Mouse (Mus musculus) ES-Bruce4 (cell line): ENCODE measurements around the gene Sncb.

Experiments used
- CTCF ChIP-seq: IDR thresholded peaks from one replicate; pipeline ENCODE4 v1.8.1; 2011; ENCODE audit warnings: low read depth, low read length
- EP300 ChIP-seq: IDR thresholded peaks from 2 replicates; pipeline ENCODE4 v1.6.1; 2011; ENCODE audit warnings: low read depth, low read length; ENCODE audit not compliant: insufficient read depth
- POLR2A ChIP-seq: IDR thresholded peaks from one replicate; pipeline ENCODE4 v1.8.1; 2011; ENCODE audit warnings: low read length; ENCODE audit not compliant: insufficient read depth

DNA sequence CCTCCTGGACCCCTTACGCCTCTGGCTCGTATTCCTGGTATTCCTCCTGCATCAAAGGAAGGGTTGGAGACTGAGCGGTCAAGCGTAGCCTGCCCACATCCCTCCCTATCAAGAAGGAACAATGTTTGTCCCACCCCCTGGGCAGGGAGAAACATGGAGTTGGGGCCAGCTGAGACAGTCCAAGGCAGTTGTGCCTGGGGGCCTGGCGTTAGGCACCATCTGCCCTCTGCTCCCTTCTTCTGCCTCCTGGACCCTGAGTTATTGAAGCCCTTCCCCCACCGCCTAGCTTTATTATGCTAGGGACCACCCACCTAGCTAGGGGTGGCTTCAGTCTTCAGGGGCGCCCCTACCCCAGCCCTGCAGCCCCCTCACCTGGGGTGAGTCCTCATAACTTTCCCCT lies 6.9 kb downstream of the Sncb start:
- TF ChIP-seq POLR2A (no peak), CTCF (no peak), EP300 (no peak)
